Mouse (Mus musculus): ENCODE measurements around the gene Olfr906.

The Olfr906 gene

GRCm38 (mm10) chr9:38486785-38487184 is at the start of gene Olfr906:
Gene Olfr906, plus strand, starts transcription at chr9:38487085.
- H3K9me3 ChIP-seq (ENCODE audit: low read length): no peaks in the 10 kb centered on the region
- TF ChIP-seq CTCF (conservative IDR thresholded peaks at IDR 0.05; ENCODE audit: low read length): no peak
- TF ChIP-seq POU5F1 (IDR thresholded peaks at IDR 0.05; ENCODE audit: borderline replicate concordance, low read length): no peak
- no peaks in the 10 kb centered on the region for H3K4me1 ChIP-seq (replicated peaks; ENCODE audit: low read depth, low read length)
- no peaks in the 10 kb centered on the region for H3K27me3 ChIP-seq (ENCODE audit: insufficient read depth, low read length)
- H3K4me3 ChIP-seq (replicated peaks; ENCODE audit: low read length): no peak within 1 kb of the TSS
- no peaks in the 10 kb centered on the region for H3K36me3 ChIP-seq (ENCODE audit: insufficient read depth, low read length)

GRCm38 (mm10) chr9:38447352-38447751 is 39.5 kb upstream of the Olfr906 start, which contains the start of gene Olfr902:
Gene Olfr902, plus strand, starts transcription at chr9:38447652.
- Histone ChIP-seq H3K27me3 (ENCODE audit: insufficient read depth, low read length) (no peaks in the 10 kb centered on the region), H3K9me3 (ENCODE audit: low read length) (no peaks in the 10 kb centered on the region), H3K4me1 (replicated peaks; ENCODE audit: low read depth, low read length) (no peaks in the 10 kb centered on the region), H3K36me3 (ENCODE audit: insufficient read depth, low read length) (no peaks in the 10 kb centered on the region), H3K4me3 (replicated peaks; ENCODE audit: low read length) (no peak within 1 kb of the TSS)
- TF ChIP-seq POU5F1 (IDR thresholded peaks at IDR 0.05; ENCODE audit: borderline replicate concordance, low read length) (no peak), NANOG (IDR thresholded peaks at IDR 0.05; ENCODE audit: borderline replicate concordance, low read length) (no peak)

DNA sequence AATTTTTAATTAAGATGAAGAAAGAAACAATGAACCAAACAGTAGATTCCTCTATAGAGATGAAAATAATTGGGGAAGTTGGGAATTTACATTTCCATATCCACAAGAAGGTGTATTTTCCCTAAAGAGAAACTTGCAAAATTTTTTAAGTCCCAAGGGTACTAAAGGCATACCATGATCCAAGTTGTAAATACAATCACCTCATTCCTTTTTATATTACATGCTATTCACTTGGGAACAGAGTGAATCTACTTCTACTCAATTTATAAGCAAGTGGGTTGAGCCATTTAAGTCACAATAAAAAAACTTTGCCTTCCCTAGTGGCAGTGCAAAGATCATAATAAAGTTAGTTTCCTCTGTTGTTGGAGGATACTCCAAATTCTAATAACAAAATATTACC is 24.0 kb upstream of the Olfr906 start, which contains the start of gene Olfr904:
Gene Olfr904, plus strand, starts transcription at position 301 of the 400 bp plus-strand sequence.
- Histone ChIP-seq H3K4me3 (replicated peaks; ENCODE audit: low read length) (no peak within 1 kb of the TSS), H3K36me3 (ENCODE audit: insufficient read depth, low read length) (no peaks in the 10 kb centered on the region), H3K4me1 (replicated peaks; ENCODE audit: low read depth, low read length) (no peaks in the 10 kb centered on the region), H3K27me3 (ENCODE audit: insufficient read depth, low read length) (no peaks in the 10 kb centered on the region), H3K9me3 (ENCODE audit: low read length) (no peaks in the 10 kb centered on the region)
- TF ChIP-seq CTCF (conservative IDR thresholded peaks at IDR 0.05; ENCODE audit: low read length) (no peak), POU5F1 (IDR thresholded peaks at IDR 0.05; ENCODE audit: borderline replicate concordance, low read length) (no peak), NANOG (IDR thresholded peaks at IDR 0.05; ENCODE audit: borderline replicate concordance, low read length) (no peak)

- no peaks in the 10 kb centered on the region for H3K4me1 ChIP-seq (replicated peaks; ENCODE audit: low read depth, low read length)
- H3K27me3 ChIP-seq (ENCODE audit: insufficient read depth, low read length): no peaks in the 10 kb centered on the region
- H3K9me3 ChIP-seq (ENCODE audit: low read length): no peaks in the 10 kb centered on the region
- no peak for TF ChIP-seq NANOG (IDR thresholded peaks at IDR 0.05; ENCODE audit: borderline replicate concordance, low read length)
- TF ChIP-seq CTCF (conservative IDR thresholded peaks at IDR 0.05; ENCODE audit: low read length): no peak
- no peak for TF ChIP-seq POU5F1 (IDR thresholded peaks at IDR 0.05; ENCODE audit: borderline replicate concordance, low read length)
- H3K36me3 ChIP-seq (ENCODE audit: insufficient read depth, low read length): no peaks in the 10 kb centered on the region
- no peak within 1 kb of the TSS for H3K4me3 ChIP-seq (replicated peaks; ENCODE audit: low read length)
Observed at GRCm38 (mm10) chr9:38470807-38471206, 16.1 kb upstream of the Olfr906 start, which contains the start of gene Olfr905. Gene Olfr905, plus strand, starts transcription at chr9:38471107.

- H3K27me3 ChIP-seq (ENCODE audit: insufficient read depth, low read length): no peaks in the 10 kb centered on the region
- TF ChIP-seq POU5F1 (IDR thresholded peaks at IDR 0.05; ENCODE audit: borderline replicate concordance, low read length) (no peak), NANOG (IDR thresholded peaks at IDR 0.05; ENCODE audit: borderline replicate concordance, low read length) (no peak), CTCF (conservative IDR thresholded peaks at IDR 0.05; ENCODE audit: low read length) (no peak)
- H3K36me3 ChIP-seq (ENCODE audit: insufficient read depth, low read length): no peaks in the 10 kb centered on the region
- no peaks in the 10 kb centered on the region for H3K9me3 ChIP-seq (ENCODE audit: low read length)
- H3K4me1 ChIP-seq (replicated peaks; ENCODE audit: low read depth, low read length): no peaks in the 10 kb centered on the region
- no peak within 1 kb of the TSS for H3K4me3 ChIP-seq (replicated peaks; ENCODE audit: low read length)
Observed at GRCm38 (mm10) chr9:38495501-38495900, 8.6 kb downstream of the Olfr906 start, which contains the start of gene Olfr907. Gene Olfr907, plus strand, starts transcription at chr9:38495801.

GRCm38 (mm10) chr9:38512353-38512752 is 25.5 kb downstream of the Olfr906 start:
- no peaks in the 10 kb centered on the region for H3K27me3 ChIP-seq (ENCODE audit: insufficient read depth, low read length)
- no peaks in the 10 kb centered on the region for H3K4me1 ChIP-seq (replicated peaks; ENCODE audit: low read depth, low read length)
- H3K4me3 ChIP-seq (replicated peaks; ENCODE audit: low read length): no peak overlapping the region
- H3K36me3 ChIP-seq (ENCODE audit: insufficient read depth, low read length): no peaks in the 10 kb centered on the region
- no peaks in the 10 kb centered on the region for H3K9me3 ChIP-seq (ENCODE audit: low read length)
- TF ChIP-seq NANOG (IDR thresholded peaks at IDR 0.05; ENCODE audit: borderline replicate concordance, low read length) (no peak), POU5F1 (IDR thresholded peaks at IDR 0.05; ENCODE audit: borderline replicate concordance, low read length) (no peak), CTCF (conservative IDR thresholded peaks at IDR 0.05; ENCODE audit: low read length) (no peak)

- no peak for TF ChIP-seq POU5F1 (IDR thresholded peaks at IDR 0.05; ENCODE audit: borderline replicate concordance, low read length)
- no peak for TF ChIP-seq NANOG (IDR thresholded peaks at IDR 0.05; ENCODE audit: borderline replicate concordance, low read length)
- no peak for TF ChIP-seq CTCF (conservative IDR thresholded peaks at IDR 0.05; ENCODE audit: low read length)
- no peak within 1 kb of the TSS for H3K4me3 ChIP-seq (replicated peaks; ENCODE audit: low read length)
- no peaks in the 10 kb centered on the region for H3K9me3 ChIP-seq (ENCODE audit: low read length)
- H3K27me3 ChIP-seq (ENCODE audit: insufficient read depth, low read length): no peaks in the 10 kb centered on the region
- H3K36me3 ChIP-seq (ENCODE audit: insufficient read depth, low read length): no peaks in the 10 kb centered on the region
- H3K4me1 ChIP-seq (replicated peaks; ENCODE audit: low read depth, low read length): no peaks in the 10 kb centered on the region
Observed at GRCm38 (mm10) chr9:38521280-38521679, 34.4 kb downstream of the Olfr906 start, which contains the start of gene Olfr911-ps1. Gene Olfr911-ps1, plus strand, starts transcription at chr9:38521580.

DNA sequence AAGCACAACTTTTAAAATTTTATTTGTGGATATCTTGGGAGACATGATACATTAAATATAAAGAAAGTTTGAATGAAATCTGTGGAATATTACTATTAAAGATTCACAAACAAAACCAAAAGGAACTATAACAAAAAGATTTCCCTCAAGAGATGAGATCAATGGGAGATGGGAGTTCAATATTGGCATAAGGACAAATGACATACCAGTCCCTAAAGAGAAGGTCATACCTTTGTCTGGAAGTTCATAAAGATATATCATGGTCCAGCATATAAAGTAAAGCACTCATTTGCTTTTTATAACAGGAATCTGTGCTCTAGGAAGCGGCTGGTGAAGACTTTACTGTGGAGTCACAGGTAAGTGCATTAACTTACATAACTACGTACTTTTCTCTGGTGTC is 50.7 kb downstream of the Olfr906 start, which contains the start of gene Olfr910:
Gene Olfr910, plus strand, starts transcription at position 301 of the 400 bp plus-strand sequence.
- no peak for TF ChIP-seq CTCF (conservative IDR thresholded peaks at IDR 0.05; ENCODE audit: low read length)
- TF ChIP-seq NANOG (IDR thresholded peaks at IDR 0.05; ENCODE audit: borderline replicate concordance, low read length): no peak
- no peak for TF ChIP-seq POU5F1 (IDR thresholded peaks at IDR 0.05; ENCODE audit: borderline replicate concordance, low read length)
- no peak within 1 kb of the TSS for H3K4me3 ChIP-seq (replicated peaks; ENCODE audit: low read length)
- H3K9me3 ChIP-seq (ENCODE audit: low read length): peaks cover 7% of the 10 kb centered on the region; the same call in 1 of the 2 replicates
- H3K4me1 ChIP-seq (replicated peaks; ENCODE audit: low read depth, low read length): no peaks in the 10 kb centered on the region
- no peaks in the 10 kb centered on the region for H3K27me3 ChIP-seq (ENCODE audit: insufficient read depth, low read length)
- H3K36me3 ChIP-seq (ENCODE audit: insufficient read depth, low read length): no peaks in the 10 kb centered on the region
